Mouse (Mus musculus) midbrain, embryonic 11.5 days (tissue): ENCODE results near the gene Fbxl5. TPM values are rescaled to one million over a fixed set of nuclear protein-coding genes. Genes with fewer than 3 reads are reported as not detected.

Experiments
- ATAC-seq: fragments of 200-750 bp; cut with Nextera tagmentation; 2 replicates; pipeline ENCODE4 v1.8.0; 2017; ENCODE audit warnings: moderate TSS enrichment, moderate library complexity; ENCODE audit not compliant: low FRiP score
- DNase-seq: peaks from one replicate; pipeline ENCODE4 v3.0.0; 2015; ENCODE audit warnings: low spot score; ENCODE audit errors: missing footprints
- H3K27ac ChIP-seq: fragments of 300-500 bp; sonication (generic); 2 replicates; pipeline ENCODE4 v1.5.1; 2014; ENCODE audit warnings: low read depth, low read length
- H3K27me3 ChIP-seq: fragments of 300-500 bp; sonication (generic); 2 replicates; pipeline ENCODE4 v1.6.1; 2014; ENCODE audit warnings: mild to moderate bottlenecking, low read length, moderate library complexity, mixed read lengths; ENCODE audit not compliant: control insufficient read depth, insufficient read depth
- H3K36me3 ChIP-seq: fragments of 300-500 bp; sonication (generic); 2 replicates; pipeline ENCODE4 v1.6.1; 2014; ENCODE audit warnings: mild to moderate bottlenecking, low read length, moderate library complexity, mixed read lengths; ENCODE audit not compliant: control insufficient read depth, insufficient read depth
- H3K4me1 ChIP-seq: fragments of 300-500 bp; sonication (generic); 2 replicates; pipeline ENCODE4 v1.6.1; 2014; ENCODE audit warnings: low read length; ENCODE audit not compliant: control insufficient read depth, insufficient read depth
- H3K4me2 ChIP-seq: fragments of 300-500 bp; sonication (generic); 2 replicates; pipeline ENCODE4 v1.6.1; 2014; ENCODE audit warnings: mild to moderate bottlenecking, moderate library complexity
- H3K4me3 ChIP-seq: fragments of 300-500 bp; sonication (generic); 2 replicates; pipeline ENCODE4 v1.5.1; 2014; ENCODE audit warnings: low read depth, low read length
- H3K9ac ChIP-seq: fragments of 300-500 bp; sonication (generic); 2 replicates; pipeline ENCODE4 v1.6.1; 2014; ENCODE audit warnings: low read length
- H3K9me3 ChIP-seq: fragments of 300-500 bp; sonication (generic); 2 replicates; pipeline ENCODE4 v1.6.1; 2016; ENCODE audit warnings: low read length; ENCODE audit not compliant: control insufficient read depth
- WGBS: fragments of 180-500 bp; shearing (Covaris S2); extraction: QIAGEN DNeasy Blood & Tissue Kit; methylation state at CpG from one replicate; pipeline ENCODE4 v1.1.7; 2014; 5-methylcytosine and 5-hydroxymethylcytosine counted together
- polyA plus RNA-seq: library from polyadenylated mRNA; unstranded; fragments of >200 nt; fragmentation: Nextera tagmentation; extraction: Ambion mirVana; gene quantifications from 2 replicates; pipeline ENCODE4 v1.2.1, GENCODE M21; 2014

Gene Fbxl5
- polyA plus RNA-seq, 1 experiment from 2014 or later, result 73.1 TPM

GRCm38 (mm10) chr5:43732381-43732780 is 89.1 kb downstream of the Fbxl5 start:
- ATAC-seq (no peak), DNase-seq (no peak)
- no peaks in the 10 kb centered on the region for H3K4me1 ChIP-seq
- H3K9ac ChIP-seq, result no peak overlapping the region
- H3K27me3 ChIP-seq, result no peaks in the 10 kb centered on the region
- no peak overlapping the region for H3K4me3 ChIP-seq
- H3K4me2 ChIP-seq, result no peak overlapping the region
- no peaks in the 10 kb centered on the region; the same call in 1 of the 2 replicates for H3K36me3 ChIP-seq
- H3K9me3 ChIP-seq, result no peaks in the 10 kb centered on the region
- WGBS, result 80% methylated on average over 8 of the region's 8 CpGs
- no peak overlapping the region for H3K27ac ChIP-seq

GRCm38 (mm10) chr5:43728375-43729165 is 92.9 kb downstream of the Fbxl5 start:
- Histone ChIP-seq H3K4me2 (no peak overlapping the region), H3K27me3 (no peaks in the 10 kb centered on the region), H3K9ac (no peak overlapping the region), H3K4me1 (no peaks in the 10 kb centered on the region), H3K36me3 (no peaks in the 10 kb centered on the region), H3K9me3 (no peaks in the 10 kb centered on the region), H3K27ac (no peak overlapping the region), H3K4me3 (no peak overlapping the region)
- DNase-seq (no peak), ATAC-seq (no peak)
- 91% methylated on average over 11 of the region's 11 CpGs for WGBS

GRCm38 (mm10) chr5:43723830-43724229 is 97.6 kb downstream of the Fbxl5 start:
- DNase-seq, result no peak
- Histone ChIP-seq H3K9ac (no peak overlapping the region), H3K27me3 (no peaks in the 10 kb centered on the region), H3K36me3 (peaks cover under 1% of the 10 kb centered on the region; the same call in 1 of the 2 replicates), H3K27ac (no peak overlapping the region), H3K4me2 (no peak overlapping the region), H3K4me3 (no peak overlapping the region), H3K9me3 (no peaks in the 10 kb centered on the region), H3K4me1 (no peaks in the 10 kb centered on the region)
- no peak for ATAC-seq
- 84% methylated on average over 7 of the region's 7 CpGs for WGBS

GRCm38 (mm10) chr5:43722452-43722783 is 99.0 kb downstream of the Fbxl5 start:
- no peak for ATAC-seq

GRCm38 (mm10) chr5:43721538-43722451 is 99.6 kb downstream of the Fbxl5 start:
- H3K4me2 ChIP-seq, result no peak overlapping the region
- no peak overlapping the region for H3K9ac ChIP-seq
- H3K4me1 ChIP-seq, result no peaks in the 10 kb centered on the region
- no peak overlapping the region for H3K4me3 ChIP-seq
- no peaks in the 10 kb centered on the region for H3K9me3 ChIP-seq
- H3K36me3 ChIP-seq, result peaks cover 4% of the 10 kb centered on the region; the same call in 1 of the 2 replicates
- WGBS, result 82% methylated on average over 5 of the region's 5 CpGs
- no peaks in the 10 kb centered on the region for H3K27me3 ChIP-seq
- DNase-seq, result no peak
- ATAC-seq, result no peak
- H3K27ac ChIP-seq, result no peak overlapping the region

More at GRCm38 (mm10) chr5:43722452-43722783, 99.0 kb downstream of the Fbxl5 start:
- no peaks in the 10 kb centered on the region for H3K9me3 ChIP-seq
- no peaks in the 10 kb centered on the region for H3K27me3 ChIP-seq
- WGBS, result 93% methylated on average over 6 of the region's 6 CpGs
- DNase-seq, result no peak
- no peak overlapping the region for H3K27ac ChIP-seq
- H3K4me2 ChIP-seq, result no peak overlapping the region
- peaks cover 4% of the 10 kb centered on the region; the same call in 1 of the 2 replicates for H3K36me3 ChIP-seq
- H3K4me1 ChIP-seq, result no peaks in the 10 kb centered on the region
- no peak overlapping the region for H3K9ac ChIP-seq
- no peak overlapping the region for H3K4me3 ChIP-seq

GRCm38 (mm10) chr5:43699240-43699639 is 122.2 kb downstream of the Fbxl5 start:
- Histone ChIP-seq H3K9me3 (no peaks in the 10 kb centered on the region), H3K4me3 (no peak overlapping the region), H3K27ac (no peak overlapping the region), H3K9ac (no peak overlapping the region), H3K4me2 (no peak overlapping the region), H3K4me1 (no peaks in the 10 kb centered on the region), H3K27me3 (no peaks in the 10 kb centered on the region), H3K36me3 (no peaks in the 10 kb centered on the region; the same call in none of the 2 replicates)
- ATAC-seq (no peak), DNase-seq (no peak)

GRCm38 (mm10) chr5:43697133-43697532 is 124.3 kb downstream of the Fbxl5 start:
- Histone ChIP-seq H3K27me3 (no peaks in the 10 kb centered on the region), H3K36me3 (peaks cover 2% of the 10 kb centered on the region; the same call in 1 of the 2 replicates), H3K4me2 (no peak overlapping the region), H3K9me3 (no peaks in the 10 kb centered on the region), H3K4me1 (no peaks in the 10 kb centered on the region), H3K27ac (no peak overlapping the region), H3K4me3 (no peak overlapping the region), H3K9ac (no peak overlapping the region)
- 93% methylated on average over 3 of the region's 3 CpGs for WGBS
- ATAC-seq, result no peak
- no peak for DNase-seq
